Mouse (Mus musculus) cerebellum, postnatal 36 days (tissue): ENCODE data around the gene Gm20388.
A peak's percentile ranks its signal among the peaks of the same experiment; 100 is the strongest.

Experiments used
- DNase-seq, 2 experiments: peaks; one replicate each; pipeline ENCODE4 v3.0.0; 2021 to 2022; ENCODE audit warnings: mixed read lengths in 2 of 2

The Gm20388 gene

GRCm38 (mm10) chr8:122720070-122720729 is 2809.6 kb downstream of the Gm20388 start:
- DNase-seq, result no peak

GRCm38 (mm10) chr8:122720811-122721640 is 2810.4 kb downstream of the Gm20388 start:
- peak; percentile 42 to 48 for DNase-seq

GRCm38 (mm10) chr8:122725187-122725586 is 2814.5 kb downstream of the Gm20388 start:
- DNase-seq, result no peak

GRCm38 (mm10) chr8:122726789-122727188 is 2816.1 kb downstream of the Gm20388 start:
- DNase-seq, result no peak

DNA sequence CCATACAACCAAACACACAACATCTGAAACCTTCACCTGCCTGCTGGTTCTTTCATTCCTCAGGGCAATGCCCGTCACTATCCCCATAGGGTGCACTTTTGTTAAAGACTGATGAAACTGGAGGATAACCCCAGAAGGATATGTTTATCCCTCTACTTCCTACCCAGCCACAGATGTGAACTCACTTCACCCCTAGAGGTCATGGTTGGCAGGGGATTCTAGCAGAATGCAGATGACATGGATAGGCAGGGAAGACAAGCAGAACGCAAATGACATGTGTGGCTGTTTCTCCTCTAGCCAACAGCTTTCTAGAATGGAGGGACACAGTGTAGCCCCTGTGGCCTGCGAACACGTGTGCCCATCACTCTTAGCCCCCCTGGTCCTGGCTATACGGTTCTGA is 2816.8 kb downstream of the Gm20388 start:
- DNase-seq, result no peak

DNA sequence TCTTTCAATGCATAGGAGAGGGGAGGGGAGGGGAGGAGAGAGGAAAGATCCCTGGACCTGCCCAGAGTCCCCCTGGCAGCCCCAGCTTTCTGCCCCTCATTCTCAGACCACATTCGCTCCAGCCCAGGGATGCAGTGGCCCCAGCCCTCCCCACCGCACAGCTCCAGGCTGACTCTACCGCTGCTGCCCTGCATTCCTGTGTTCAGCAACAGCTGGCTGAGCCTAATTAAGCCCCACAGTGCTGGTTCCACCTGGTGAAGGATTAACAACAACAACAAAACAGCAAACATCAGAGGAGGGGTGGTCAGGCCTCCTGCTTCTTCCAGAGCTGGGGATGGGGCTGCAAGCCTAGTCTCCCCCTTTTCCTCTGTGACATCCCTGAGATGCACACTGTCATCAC is 2818.0 kb downstream of the Gm20388 start:
- no peak for DNase-seq

DNA sequence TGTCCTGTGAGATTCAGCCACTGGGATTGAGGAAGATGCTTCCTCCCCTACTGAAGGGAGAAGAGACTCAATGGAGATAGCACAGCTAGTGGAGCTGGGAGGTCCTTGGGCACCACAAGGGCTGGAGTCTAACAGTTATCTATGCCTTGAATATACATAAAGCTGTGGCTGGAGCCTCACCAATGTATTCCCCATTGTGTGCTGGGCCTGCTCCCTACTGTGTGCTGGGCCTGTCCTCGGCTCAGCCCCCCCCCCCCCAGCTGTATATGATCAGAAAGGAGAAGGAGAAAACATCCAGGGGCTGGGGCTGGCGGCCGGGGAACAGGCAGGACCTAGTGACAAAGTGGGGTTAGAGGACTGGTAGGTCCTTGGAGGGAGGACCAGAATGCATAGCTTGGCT is 2824.5 kb downstream of the Gm20388 start:
- DNase-seq, result no peak

- no peak for DNase-seq
These were observed 2825.2 kb downstream of the Gm20388 start for GRCm38 (mm10) chr8:122735542-122736473.

DNA sequence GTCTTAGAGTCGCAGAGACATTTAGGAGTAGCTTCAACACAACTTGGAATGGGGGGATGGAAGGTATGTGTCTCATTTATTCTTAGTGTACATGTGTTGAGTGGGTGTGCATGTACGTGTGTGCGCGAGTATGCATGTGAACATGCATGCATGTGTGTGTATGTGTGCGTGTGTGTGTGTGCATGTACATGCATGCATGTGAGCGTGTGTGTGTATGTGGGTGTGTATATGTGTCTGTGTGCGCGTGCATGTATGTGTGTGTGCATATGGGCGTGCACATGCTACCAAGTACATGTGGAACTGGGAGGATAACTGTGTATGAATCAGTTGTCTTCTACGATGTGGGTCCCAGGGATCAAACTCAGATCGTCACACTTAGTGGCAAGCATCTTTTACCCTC is 2826.0 kb downstream of the Gm20388 start:
- no peak for DNase-seq

DNA sequence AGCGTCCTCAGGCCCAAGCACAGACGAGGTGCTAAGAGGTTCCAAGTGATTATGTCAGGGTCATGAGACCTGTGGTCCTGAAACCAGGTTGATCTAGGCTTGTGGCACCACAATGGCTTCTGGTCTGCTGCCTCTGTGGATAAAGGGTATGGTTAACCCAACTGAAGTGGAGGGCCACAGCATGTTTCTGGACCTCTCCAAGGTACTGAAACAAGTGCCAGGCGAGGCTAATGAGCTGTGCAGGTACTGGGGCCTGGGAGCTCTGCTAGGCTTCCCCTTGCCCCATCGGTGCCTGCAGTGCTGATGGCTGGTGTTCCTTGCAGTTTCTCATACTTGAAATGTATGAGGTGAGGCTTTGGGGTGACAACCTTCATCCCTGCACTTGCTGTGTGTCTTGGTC is 2826.4 kb downstream of the Gm20388 start:
- no peak for DNase-seq

- DNase-seq, result no peak
These were observed 2827.2 kb downstream of the Gm20388 start for GRCm38 (mm10) chr8:122737886-122738285.

DNA sequence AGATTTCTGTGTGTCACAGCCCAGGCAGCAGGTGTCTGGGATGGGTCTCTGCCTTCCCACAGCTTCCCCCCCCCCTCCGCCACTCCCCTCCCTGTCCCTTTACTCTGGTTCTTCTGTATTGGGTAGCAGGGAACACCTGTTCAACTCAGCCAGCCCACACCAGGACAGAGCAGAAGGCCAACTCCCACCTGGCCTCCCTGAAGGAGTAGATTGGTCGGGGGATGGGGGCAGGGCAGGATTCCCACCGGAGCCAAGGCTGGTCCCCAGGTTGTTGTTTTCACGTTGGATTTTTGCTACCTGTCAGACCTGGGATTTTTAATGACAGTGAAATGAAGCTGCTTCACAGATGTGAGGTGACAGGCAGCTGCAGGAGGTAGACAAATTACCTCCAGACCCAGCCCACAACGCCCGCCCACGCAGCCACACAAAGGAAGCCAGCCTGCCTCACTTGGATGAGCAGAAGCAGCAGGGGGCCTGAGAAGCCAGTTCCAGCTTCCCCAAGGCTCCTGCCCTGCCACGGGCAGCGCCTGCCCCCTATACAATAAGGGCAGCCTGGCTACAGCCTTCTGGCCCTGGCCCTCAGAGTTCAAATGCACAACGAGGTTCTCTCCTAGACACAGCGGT is 2828.6 kb downstream of the Gm20388 start:
- peak; percentile 65 to 71 for DNase-seq

- DNase-seq, result no peak
These were observed 2831.8 kb downstream of the Gm20388 start for GRCm38 (mm10) chr8:122742471-122742870.

GRCm38 (mm10) chr8:122745022-122745749 is 2834.5 kb downstream of the Gm20388 start:
- DNase-seq, result peak; percentile 68 to 75

- DNase-seq, result no peak
These were observed 2835.2 kb downstream of the Gm20388 start for GRCm38 (mm10) chr8:122745750-122746275.

DNA sequence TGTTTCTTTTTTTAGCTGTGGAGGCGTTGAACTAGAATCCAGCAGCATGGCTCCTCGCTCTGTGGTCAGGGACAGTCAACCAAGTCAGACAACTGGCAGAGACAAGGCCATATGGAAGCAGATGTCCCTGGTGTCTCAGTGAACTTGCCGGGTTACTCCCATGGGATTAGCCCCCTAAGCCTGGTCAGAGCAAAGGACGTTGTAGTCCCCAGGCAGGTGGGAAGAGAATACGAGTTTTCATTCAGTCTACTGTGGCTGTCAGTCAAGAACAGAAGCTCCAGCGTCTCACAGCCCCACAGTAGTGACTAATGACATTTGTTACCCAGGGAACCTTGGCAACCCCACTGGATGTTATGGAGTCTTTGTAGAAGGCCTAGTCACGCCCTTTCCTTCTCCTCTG is 2835.8 kb downstream of the Gm20388 start:
- no peak for DNase-seq

DNA sequence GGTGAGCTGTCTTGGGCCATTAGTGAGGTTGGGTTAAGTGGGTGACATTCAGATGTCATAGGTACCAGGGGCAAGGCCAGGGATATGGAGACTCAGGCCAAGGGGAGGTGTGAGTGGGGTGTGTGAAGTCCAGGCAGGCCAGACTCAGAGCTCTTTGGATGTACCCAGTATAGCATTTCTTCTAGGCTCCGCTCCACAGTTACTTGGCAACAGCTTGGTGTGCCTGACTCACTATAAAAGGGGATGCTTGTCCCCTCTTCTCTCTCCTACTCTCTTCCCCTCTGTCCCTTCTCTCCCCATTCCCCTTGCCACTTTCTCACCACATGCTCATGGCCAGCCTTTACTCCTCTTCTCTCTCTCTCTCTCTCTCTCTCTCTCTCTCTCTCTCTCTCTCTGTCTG is 2837.2 kb downstream of the Gm20388 start:
- no peak for DNase-seq

DNA sequence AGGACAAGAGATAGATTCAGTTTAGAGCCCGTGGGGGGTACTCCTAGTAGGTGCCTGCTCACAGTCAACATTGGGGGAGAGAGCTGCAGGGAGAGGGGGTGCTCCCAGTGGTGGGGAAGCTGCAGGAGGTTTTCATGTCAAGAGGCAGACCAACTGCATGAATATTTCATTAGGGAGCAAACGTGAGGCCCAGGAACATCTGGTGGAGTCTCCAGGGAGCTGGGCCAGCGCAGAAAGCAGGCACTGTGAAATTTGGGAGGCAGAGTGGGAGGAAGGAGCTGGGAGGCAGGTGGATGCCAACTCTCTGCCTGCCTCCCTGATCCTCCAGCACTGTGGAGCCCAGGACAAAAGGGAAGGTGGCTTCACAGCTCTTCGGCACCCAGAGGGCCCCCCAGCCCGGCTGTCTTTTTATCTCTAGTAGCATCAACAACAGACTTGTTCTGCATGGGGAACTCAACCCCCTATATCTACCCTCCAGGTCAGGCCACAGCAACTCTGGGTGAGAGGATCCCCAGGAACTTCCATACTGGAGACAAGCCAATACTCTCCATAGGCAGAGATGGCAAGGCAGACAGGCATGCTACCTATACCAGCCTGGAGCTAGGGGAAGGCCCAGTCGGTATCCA is 2838.8 kb downstream of the Gm20388 start:
- no peak for DNase-seq

GRCm38 (mm10) chr8:122751342-122751741 is 2840.7 kb downstream of the Gm20388 start:
- DNase-seq, result peak; percentile 53 to 64

DNA sequence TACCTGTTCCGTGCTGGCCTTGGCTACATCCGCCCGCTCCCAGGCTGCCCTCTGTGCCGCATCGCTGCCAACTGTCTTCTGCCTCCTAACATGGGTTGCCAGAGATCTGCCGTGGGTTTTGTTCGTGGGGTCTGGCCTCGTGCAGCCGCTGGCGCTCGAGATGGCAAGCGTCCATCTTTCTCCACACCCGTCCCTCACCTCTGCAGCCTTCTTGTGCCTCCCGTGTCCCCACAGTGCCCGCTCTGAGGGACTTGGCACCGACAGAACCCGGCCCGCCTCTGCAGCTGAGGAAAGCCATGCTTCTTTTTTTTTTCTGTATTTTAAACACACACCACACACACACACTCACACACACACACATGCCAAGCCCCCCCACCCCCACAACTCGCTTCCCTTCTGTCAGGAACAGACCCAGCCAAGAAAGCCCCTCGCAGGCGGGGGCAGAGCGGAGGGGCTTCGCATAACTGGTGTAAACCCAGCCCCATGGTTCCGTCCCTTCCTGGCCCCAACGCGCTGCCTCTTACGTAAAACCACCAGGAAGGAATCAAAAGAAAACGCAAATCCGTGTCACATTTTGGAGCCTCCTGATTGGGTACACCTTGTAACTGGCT is 2841.6 kb downstream of the Gm20388 start:
- DNase-seq, result peak; percentile 75 to 76

GRCm38 (mm10) chr8:122758597-122758996 is 2848.0 kb downstream of the Gm20388 start:
- no peak for DNase-seq
